Mouse (Mus musculus) kidney, adult 2 months (tissue): Measurements from ENCODE around the gene Met.

Experiments
- CTCF ChIP-seq: fragments of 200-500 bp; conservative IDR thresholded peaks from 2 replicates; pipeline ENCODE4 v1.5.1; 2011; ENCODE audit warnings: low read depth, mild to moderate bottlenecking, control low read depth, low read length, moderate library complexity, mixed read lengths; ENCODE audit not compliant: insufficient read depth, insufficient read length
- POLR2A ChIP-seq: fragments of 200-500 bp; IDR thresholded peaks from one replicate; pipeline ENCODE4 v1.6.1; 2011; ENCODE audit warnings: low read depth, low read length, control low read depth

- TF ChIP-seq CTCF (no peak), POLR2A (no peak)
These were observed 45.2 kb downstream of the Met start for GRCm38 (mm10) chr6:17508604-17509372.
